Mouse (Mus musculus) liver, adult 2 months (tissue): ENCODE data around the gene Kifap3.

Experiments used
- CTCF ChIP-seq: fragments of 200-500 bp; IDR thresholded peaks from 2 replicates; pipeline ENCODE4 v1.5.1; 2011; ENCODE audit warnings: low read depth, low read length, control low read depth
- POLR2A ChIP-seq: fragments of 200-500 bp; IDR thresholded peaks from 2 replicates; pipeline ENCODE4 v1.6.1; 2011; ENCODE audit warnings: low read length, control low read depth; ENCODE audit not compliant: insufficient read depth; ENCODE audit errors: extremely low read depth

GRCm38 (mm10) chr1:163737239-163737533, 42.2 kb upstream of the Kifap3 start:
- TF ChIP-seq POLR2A (no peak), CTCF (no peak)
